Mouse (Mus musculus) CH12.LX (cell line): ENCODE measurements at regions not wholly inside any gene's neighbourhood (a gene's known extent, or its start where the extent isn't known, plus 50 kb on each side); places are given as distances from the start of the nearest gene placed in this dataset.

Source experiments
- DNase-seq: peaks from one replicate; pipeline ENCODE4 v3.0.0-alpha.2; 2013; ENCODE audit errors: extremely low read depth
- H3K27ac ChIP-seq: 2 replicates; pipeline ENCODE4 v1.5.1; 2012; ENCODE audit warnings: low read depth, mild to moderate bottlenecking, control low read depth, moderate library complexity; ENCODE audit not compliant: insufficient read depth
- H3K27me3 ChIP-seq: replicated peaks from 2 replicates; pipeline ENCODE3; 2012; ENCODE audit warnings: inconsistent platforms
- H3K36me3 ChIP-seq, 2 experiments: replicated peaks in 1 of 2; 2 replicates each; pipeline versions ENCODE3 to v1.6.1; 2012; ENCODE audit warnings: inconsistent platforms in 1 of 2, low read length in 1 of 2, mild to moderate bottlenecking in 1 of 2, mixed read lengths in 1 of 2, moderate library complexity in 1 of 2; ENCODE audit not compliant: control insufficient read depth in 1 of 2, insufficient read depth in 1 of 2
- H3K4me1 ChIP-seq, 2 experiments: 2 replicates each; pipeline ENCODE4 v1.6.1; 2012; ENCODE audit warnings: inconsistent platforms in 1 of 2, moderate library complexity in 1 of 2; ENCODE audit not compliant: insufficient read depth in 2 of 2, control insufficient read depth in 1 of 2
- H3K4me2 ChIP-seq: 2 replicates; pipeline ENCODE4 v1.6.1; 2012; ENCODE audit warnings: low read depth, mild to moderate bottlenecking, control low read depth; ENCODE audit not compliant: poor library complexity, insufficient read depth, severe bottlenecking
- H3K4me3 ChIP-seq, 3 experiments: fragments of 150-350 bp in 1 of 3; sonication (generic) in 1 of 3; replicated peaks in 1 of 3; 2 replicates each; pipeline versions ENCODE3 to v1.5.1; 2011 to 2012; ENCODE audit warnings: low read depth in 2 of 3, low read length in 2 of 3, mild to moderate bottlenecking in 2 of 3, moderate library complexity in 2 of 3, control low read depth in 1 of 3, improper control_type of control experiment in 1 of 3, inconsistent platforms in 1 of 3, mixed read lengths in 1 of 3; ENCODE audit not compliant: poor library complexity in 1 of 3
- H3K79me2 ChIP-seq: replicated peaks from 2 replicates; pipeline ENCODE4 v1.6.1; 2012; ENCODE audit warnings: mild to moderate bottlenecking, moderate library complexity; ENCODE audit not compliant: control insufficient read depth, poor library complexity, insufficient read depth, severe bottlenecking; ENCODE audit errors: extremely low read depth
- H3K9ac ChIP-seq: 2 replicates; pipeline ENCODE4 v1.6.1; 2012; ENCODE audit warnings: low read depth, mild to moderate bottlenecking, control low read depth, moderate library complexity; ENCODE audit not compliant: insufficient read depth
- H3K9me3 ChIP-seq: replicated peaks from 2 replicates; pipeline ENCODE3; 2012; ENCODE audit warnings: low read length, inconsistent platforms, mixed read lengths
- CHD2 ChIP-seq: IDR thresholded peaks from 2 replicates; pipeline ENCODE4 v1.6.1; 2011; ENCODE audit warnings: low read length, improper control_type of control experiment
- E2F4 ChIP-seq: IDR thresholded peaks from 2 replicates; pipeline ENCODE4 v1.6.1; 2011; ENCODE audit warnings: low read depth, low read length, improper control_type of control experiment; ENCODE audit not compliant: insufficient replicate concordance
- EP300 ChIP-seq: IDR thresholded peaks from 2 replicates; pipeline ENCODE4 v1.6.1; 2011; ENCODE audit warnings: low read length, improper control_type of control experiment
- GABPA ChIP-seq: IDR thresholded peaks from 2 replicates; pipeline ENCODE4 v1.6.1; 2012; ENCODE audit warnings: low read depth, low read length, improper control_type of control experiment, inconsistent platforms; ENCODE audit not compliant: insufficient replicate concordance
- HCFC1 ChIP-seq: IDR thresholded peaks from 2 replicates; pipeline ENCODE4 v1.6.1; 2012; ENCODE audit warnings: low read depth, mild to moderate bottlenecking, inconsistent platforms, low read length, improper control_type of control experiment
- IRF4 ChIP-seq: IDR thresholded peaks from 2 replicates; pipeline ENCODE4 v1.6.1; 2014; ENCODE audit warnings: low read depth, mild to moderate bottlenecking, inconsistent platforms, low read length, improper control_type of control experiment
- JUN ChIP-seq: IDR thresholded peaks from 2 replicates; pipeline ENCODE4 v1.6.1; 2011; ENCODE audit warnings: low read depth, mild to moderate bottlenecking, low read length, improper control_type of control experiment, moderate library complexity; ENCODE audit not compliant: insufficient read depth
- MAX ChIP-seq: IDR thresholded peaks from 2 replicates; pipeline ENCODE4 v1.6.1; 2011; ENCODE audit warnings: low read length, improper control_type of control experiment
- MAZ ChIP-seq: IDR thresholded peaks from 2 replicates; pipeline ENCODE4 v1.6.1; 2012; ENCODE audit warnings: low read depth, mild to moderate bottlenecking, inconsistent platforms, low read length, improper control_type of control experiment, moderate library complexity
- MXI1 ChIP-seq: IDR thresholded peaks from 2 replicates; pipeline ENCODE4 v1.6.1; 2011; ENCODE audit warnings: mild to moderate bottlenecking, low read depth, low read length, improper control_type of control experiment
- NELFE ChIP-seq: IDR thresholded peaks from 2 replicates; pipeline ENCODE4 v1.6.1; 2011; ENCODE audit warnings: low read depth, low read length, improper control_type of control experiment
- PAX5 ChIP-seq: IDR thresholded peaks from 2 replicates; pipeline ENCODE4 v1.6.1; 2012; ENCODE audit warnings: low read length, inconsistent platforms, mixed read lengths
- POLR2A ChIP-seq: IDR thresholded peaks from 2 replicates; pipeline ENCODE4 v1.6.1; 2011; ENCODE audit warnings: low read depth, mild to moderate bottlenecking, improper control_type of control experiment, low read length
- RAD21 ChIP-seq: IDR thresholded peaks from 2 replicates; pipeline ENCODE4 v1.6.1; 2011; ENCODE audit warnings: low read depth, mild to moderate bottlenecking, low read length, improper control_type of control experiment, moderate library complexity
- SIN3A ChIP-seq: IDR thresholded peaks from 2 replicates; pipeline ENCODE4 v1.6.1; 2012; ENCODE audit warnings: low read length, improper control_type of control experiment, inconsistent platforms
- SMC3 ChIP-seq: IDR thresholded peaks from 2 replicates; pipeline ENCODE4 v1.6.1; 2011; ENCODE audit warnings: low read depth, low read length, improper control_type of control experiment
- TBP ChIP-seq: conservative IDR thresholded peaks from 2 replicates; pipeline ENCODE4 v1.6.1; 2011; ENCODE audit warnings: low read depth, low read length, improper control_type of control experiment
- TCF12 ChIP-seq: IDR thresholded peaks from 2 replicates; pipeline ENCODE4 v1.6.1; 2014; ENCODE audit warnings: low read depth, mild to moderate bottlenecking, inconsistent platforms, low read length, improper control_type of control experiment
- UBTF ChIP-seq: IDR thresholded peaks from 2 replicates; pipeline ENCODE4 v1.6.1; 2012; ENCODE audit warnings: low read depth, mild to moderate bottlenecking, inconsistent platforms, low read length, improper control_type of control experiment, moderate library complexity
- USF1 ChIP-seq: IDR thresholded peaks from 2 replicates; pipeline ENCODE4 v1.6.1; 2014; ENCODE audit warnings: low read depth, mild to moderate bottlenecking, inconsistent platforms, low read length, improper control_type of control experiment
- USF2 ChIP-seq: conservative IDR thresholded peaks from 2 replicates; pipeline ENCODE4 v1.6.1; 2011; ENCODE audit warnings: low read depth, low read length, improper control_type of control experiment
- ZMIZ1 ChIP-seq: IDR thresholded peaks from 2 replicates; pipeline ENCODE4 v1.6.1; 2012; ENCODE audit warnings: low read depth, mild to moderate bottlenecking, inconsistent platforms, low read length, improper control_type of control experiment
- dilution Hi-C: fragments of 300-500 bp; cut with MboI; formaldehyde crosslinking; loops from 2 replicates; pipeline ENCODE4 v1.14.3; 2020; ENCODE audit warnings: low sequenced_read_pairs; ENCODE audit not compliant: extremely low pct_unique_long_range_greater_than_20kb, extremely low pct_ligation_motif_present
- in situ Hi-C: fragments of 300-500 bp; cut with MboI; formaldehyde crosslinking; loops from 3 replicates; pipeline ENCODE4 v1.14.3; 2019; ENCODE audit warnings: low sequenced_read_pairs, low pct_ligation_motif_present, low pct_unique_long_range_greater_than_20kb, mixed read lengths

DNA sequence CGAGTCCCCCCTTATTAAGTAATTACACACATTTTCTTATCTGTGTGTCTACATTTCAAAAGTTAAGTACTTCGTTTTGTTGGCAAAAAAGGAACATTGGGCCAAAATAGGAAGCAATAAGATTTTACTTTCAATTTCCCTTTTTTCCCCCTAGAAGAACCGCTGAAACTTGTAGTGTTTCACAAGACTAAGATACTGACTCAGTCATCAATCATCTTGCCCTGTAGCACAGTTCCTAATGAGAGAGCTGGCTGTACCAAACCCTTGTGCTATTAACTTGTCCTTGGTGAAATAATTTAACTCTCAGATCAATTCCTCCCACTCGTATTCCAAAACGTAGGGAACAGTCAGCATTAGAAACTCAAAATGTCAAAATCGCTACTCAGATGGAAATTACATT lies 66.6 kb upstream of the Rap2b start:
- DNase-seq = no peak
- in situ Hi-C loops = no loop called here
- Histone ChIP-seq H3K4me2 (no peak overlapping the region), H3K27ac (no peak overlapping the region), H3K9ac (no peak overlapping the region), H3K4me3 (no peak overlapping the region), H3K36me3 (no peaks in the 10 kb centered on the region), H3K27me3 (no peaks in the 10 kb centered on the region), H3K9me3 (peaks cover 23% of the 10 kb centered on the region)
- TF ChIP-seq SIN3A (no peak), E2F4 (no peak), HCFC1 (no peak), MAX (no peak), CHD2 (no peak), SMC3 (no peak), IRF4 (no peak), EP300 (no peak), MXI1 (no peak), ZMIZ1 (no peak), TBP (no peak), GABPA (no peak), TCF12 (no peak), PAX5 (no peak), JUN (no peak), USF2 (no peak), UBTF (no peak), POLR2A (no peak)
- TF ChIP-seq, all 38 proteins: peak for 0
- Histone ChIP-seq H3K79me2 (no peaks in the 10 kb centered on the region), H3K4me1 (no peaks in the 10 kb centered on the region)
- dilution Hi-C loops = no loop called here

DNA sequence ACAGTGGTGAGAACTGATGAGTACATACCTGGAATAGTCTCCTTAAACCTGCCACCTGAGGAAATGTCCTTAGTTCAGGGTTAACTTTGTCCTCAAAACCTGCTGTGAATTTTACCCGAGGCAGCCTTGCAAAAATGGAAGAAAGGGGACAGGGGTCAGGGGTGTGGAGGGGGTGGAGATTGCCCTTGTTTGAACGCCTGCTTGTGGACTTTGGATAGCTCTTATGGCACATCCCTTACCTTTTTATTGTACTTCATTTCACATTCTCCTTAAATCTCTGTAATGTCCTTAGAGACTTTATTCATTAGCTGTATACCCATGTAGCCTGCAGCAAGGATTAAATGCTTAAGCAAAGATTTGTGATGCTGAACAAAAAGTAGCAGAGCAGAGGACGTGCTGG lies 64.1 kb upstream of the Rap2b start:
- H3K4me1 ChIP-seq = no peaks in the 10 kb centered on the region
- TF ChIP-seq MAZ (no peak), HCFC1 (no peak), POLR2A (no peak), RAD21 (no peak), NELFE (no peak), PAX5 (no peak), USF1 (no peak)
- no peaks in the 10 kb centered on the region for H3K36me3 ChIP-seq
- no peak for DNase-seq
- H3K27ac ChIP-seq = no peak overlapping the region
- peaks cover 18% of the 10 kb centered on the region for H3K9me3 ChIP-seq
- no peaks in the 10 kb centered on the region for H3K27me3 ChIP-seq
- H3K79me2 ChIP-seq = no peaks in the 10 kb centered on the region
- H3K9ac ChIP-seq = no peak overlapping the region
- H3K4me3 ChIP-seq = no peak overlapping the region
- in situ Hi-C loops (no loop called here), dilution Hi-C loops (no loop called here)
- no peak overlapping the region for H3K4me2 ChIP-seq
